Mouse (Mus musculus) intestine, embryonic 16.5 days (tissue): Measurements from ENCODE around the gene Cnmd. TPM values are rescaled to one million over a fixed set of nuclear protein-coding genes. Genes with fewer than 3 reads are reported as not detected.

Source experiments
- ATAC-seq: fragments of 200-750 bp; cut with Nextera tagmentation; 2 replicates; pipeline ENCODE4 v1.8.0; 2017; ENCODE audit warnings: moderate TSS enrichment, moderate library complexity
- H3K27ac ChIP-seq: fragments of 300-500 bp; sonication (generic); 2 replicates; pipeline ENCODE4 v1.5.1; 2014; ENCODE audit warnings: mild to moderate bottlenecking, low read length
- H3K27me3 ChIP-seq: fragments of 300-500 bp; sonication (generic); replicated peaks from 2 replicates; pipeline ENCODE4 v1.6.1; 2014; ENCODE audit warnings: low read length, control low read depth, mixed read lengths; ENCODE audit not compliant: control insufficient read depth, insufficient read depth
- H3K36me3 ChIP-seq: fragments of 300-500 bp; sonication (generic); 2 replicates; pipeline ENCODE4 v1.6.1; 2014; ENCODE audit warnings: low read length, control low read depth; ENCODE audit not compliant: control insufficient read depth, insufficient read depth
- H3K4me1 ChIP-seq: fragments of 300-500 bp; sonication (generic); 2 replicates; pipeline ENCODE4 v1.6.1; 2014; ENCODE audit warnings: low read length, control low read depth, mixed read lengths; ENCODE audit not compliant: control insufficient read depth, insufficient read depth
- H3K4me2 ChIP-seq: fragments of 300-500 bp; sonication (generic); 2 replicates; pipeline ENCODE4 v1.6.1; 2014; ENCODE audit warnings: low read depth, low read length, control low read depth
- H3K4me3 ChIP-seq: fragments of 300-500 bp; sonication (generic); 2 replicates; pipeline ENCODE4 v1.5.1; 2014; ENCODE audit warnings: mild to moderate bottlenecking, low read length
- H3K9ac ChIP-seq: fragments of 300-500 bp; sonication (generic); 2 replicates; pipeline ENCODE4 v1.6.1; 2014; ENCODE audit warnings: low read depth, low read length
- H3K9me3 ChIP-seq: fragments of 300-500 bp; sonication (generic); 2 replicates; pipeline ENCODE4 v1.6.1; 2016; ENCODE audit warnings: low read length, control low read depth; ENCODE audit not compliant: control insufficient read depth
- WGBS: fragments of 180-500 bp; shearing (Covaris S2); extraction: QIAGEN DNeasy Blood & Tissue Kit; methylation state at CpG from one replicate; pipeline ENCODE4 v1.1.7; 2014; 5-methylcytosine and 5-hydroxymethylcytosine counted together
- polyA plus RNA-seq: library from polyadenylated mRNA; unstranded; fragments of >200 nt; fragmentation: Nextera tagmentation; extraction: Ambion mirVana; gene quantifications from 2 replicates; pipeline ENCODE4 v1.2.1, GENCODE M21; 2015

The Cnmd gene
- polyA plus RNA-seq, 1 experiment from 2014 or later: 0.22 TPM

DNA sequence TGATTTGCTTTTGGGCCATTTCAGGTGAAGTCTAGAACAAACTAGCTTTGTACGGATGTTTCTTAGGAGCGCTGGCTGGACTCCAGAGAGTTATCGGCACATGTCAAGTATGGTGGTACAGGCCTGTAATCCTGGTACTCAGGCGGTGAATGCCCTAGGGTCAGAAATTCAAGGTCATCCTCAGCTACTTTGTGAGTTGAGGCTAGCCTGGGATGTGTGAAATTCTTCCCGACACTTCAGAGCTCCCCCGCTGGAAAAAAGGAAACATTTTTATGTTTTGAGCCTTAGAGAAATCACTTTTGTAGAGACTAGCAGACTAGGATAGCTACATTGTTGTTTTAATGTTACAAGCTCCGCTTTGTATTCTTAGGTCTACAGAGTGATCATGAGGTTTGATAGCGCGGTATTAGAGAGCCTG is 73.4 kb downstream of the Cnmd start:
- H3K4me2 ChIP-seq: peak overlapping the region; percentile 55
- no peaks in the 10 kb centered on the region for H3K27me3 ChIP-seq
- H3K9ac ChIP-seq: peak overlapping the region; percentile 63; the same call in 1 of the 2 replicates
- no peak overlapping the region for H3K27ac ChIP-seq
- H3K9me3 ChIP-seq: no peaks in the 10 kb centered on the region
- WGBS: 83% methylated on average over 9 of the region's 9 CpGs
- peaks cover 15% of the 10 kb centered on the region; the same call in 1 of the 2 replicates for H3K4me1 ChIP-seq
- no peak for ATAC-seq
- H3K36me3 ChIP-seq: no peaks in the 10 kb centered on the region
- peak overlapping the region; percentile 77 for H3K4me3 ChIP-seq

DNA sequence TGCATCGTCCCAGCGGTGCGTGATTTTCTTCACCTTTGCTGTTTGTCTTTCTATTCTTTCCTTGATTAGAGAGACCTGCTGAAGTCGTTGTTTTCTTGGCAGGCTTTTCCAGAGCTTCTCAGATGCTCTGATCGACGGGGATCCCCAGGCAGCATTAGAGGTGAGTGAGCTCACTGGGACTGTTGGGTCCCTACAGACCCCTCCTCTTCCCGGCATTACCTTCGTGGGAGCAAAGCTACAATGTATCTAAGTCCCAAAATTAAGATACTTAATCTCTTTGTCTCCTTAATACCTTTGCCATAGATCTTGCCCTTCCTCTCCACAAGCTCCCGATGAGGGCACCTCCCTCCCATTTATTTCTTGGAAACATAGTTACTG is 74.1 kb downstream of the Cnmd start:
- Histone ChIP-seq H3K27me3 (no peaks in the 10 kb centered on the region), H3K36me3 (no peaks in the 10 kb centered on the region), H3K9me3 (no peaks in the 10 kb centered on the region), H3K27ac (peak overlapping the region; percentile 94), H3K4me2 (peak overlapping the region; percentile 55), H3K4me1 (peaks cover 15% of the 10 kb centered on the region; the same call in 1 of the 2 replicates), H3K9ac (peak overlapping the region; percentile 63), H3K4me3 (peak overlapping the region; percentile 77)
- 1% methylated on average over 9 of the region's 9 CpGs for WGBS
- ATAC-seq: peak; percentile 29

Other genes starting within 250 kb of the Cnmd start
- gene Kbtbd7, start 235.7 kb downstream of the Cnmd start, polyA plus RNA-seq: 6.2 and 6.7 TPM in 2 replicates
- 1.5 and 1.8 TPM in 2 replicates for gene Kbtbd6, start 210.3 kb downstream of the Cnmd start, polyA plus RNA-seq
- gene Elf1, start 181.0 kb downstream of the Cnmd start, polyA plus RNA-seq: 21.9 and 22.2 TPM in 2 replicates
- gene Wbp4, start 180.7 kb downstream of the Cnmd start, polyA plus RNA-seq: 26.9 and 31.3 TPM in 2 replicates
- 96.1 and 105 TPM in 2 replicates for gene Sugt1, start 74.5 kb downstream of the Cnmd start, polyA plus RNA-seq
- gene Pcdh8, start 109.1 kb upstream of the Cnmd start, polyA plus RNA-seq: 0.39 and 1.1 TPM in 2 replicates